Mouse (Mus musculus) hindbrain, embryonic 11.5 days (tissue): ENCODE results near the gene Kcnb1. TPM values are rescaled to one million over a fixed set of nuclear protein-coding genes. Genes with fewer than 3 reads are reported as not detected.

Source experiments
- ATAC-seq: fragments of 200-750 bp; cut with Nextera tagmentation; 2 replicates; pipeline ENCODE4 v1.8.0; 2017; ENCODE audit warnings: mild to moderate bottlenecking, moderate TSS enrichment, moderate library complexity; ENCODE audit not compliant: low FRiP score
- DNase-seq: peaks from one replicate; pipeline ENCODE4 v3.0.0-alpha.2; 2015; ENCODE audit warnings: low spot score
- H3K27ac ChIP-seq: fragments of 300-500 bp; sonication (generic); 2 replicates; pipeline ENCODE4 v1.5.1; 2014; ENCODE audit warnings: mild to moderate bottlenecking, low read depth, low read length
- H3K27me3 ChIP-seq: fragments of 300-500 bp; sonication (generic); 2 replicates; pipeline ENCODE4 v1.6.1; 2014; ENCODE audit warnings: mild to moderate bottlenecking, low read length, moderate library complexity, mixed read lengths; ENCODE audit not compliant: control insufficient read depth, insufficient read depth
- H3K36me3 ChIP-seq: fragments of 300-500 bp; sonication (generic); 2 replicates; pipeline ENCODE4 v1.6.1; 2014; ENCODE audit warnings: mild to moderate bottlenecking, low read length, moderate library complexity, mixed read lengths; ENCODE audit not compliant: control insufficient read depth, insufficient read depth
- H3K4me1 ChIP-seq: fragments of 300-500 bp; sonication (generic); replicated peaks from 2 replicates; pipeline ENCODE4 v1.6.1; 2014; ENCODE audit warnings: low read length, mixed read lengths; ENCODE audit not compliant: control insufficient read depth, insufficient read depth
- H3K4me2 ChIP-seq: fragments of 300-500 bp; sonication (generic); replicated peaks from 2 replicates; pipeline ENCODE4 v1.6.1; 2014; ENCODE audit warnings: mild to moderate bottlenecking, low read depth, low read length
- H3K4me3 ChIP-seq: fragments of 300-500 bp; sonication (generic); 2 replicates; pipeline ENCODE4 v1.5.1; 2014; ENCODE audit warnings: low read depth, low read length
- H3K9ac ChIP-seq: fragments of 300-500 bp; sonication (generic); 2 replicates; pipeline ENCODE4 v1.6.1; 2014; ENCODE audit warnings: low read depth, low read length
- H3K9me3 ChIP-seq: fragments of 300-500 bp; sonication (generic); 2 replicates; pipeline ENCODE4 v1.6.1; 2016; ENCODE audit warnings: low read length; ENCODE audit not compliant: control insufficient read depth
- WGBS: fragments of 180-500 bp; shearing (Covaris S2); extraction: QIAGEN DNeasy Blood & Tissue Kit; methylation state at CpG from one replicate; pipeline ENCODE4 v1.1.7; 2014; 5-methylcytosine and 5-hydroxymethylcytosine counted together
- polyA plus RNA-seq: library from polyadenylated mRNA; unstranded; fragments of >200 nt; fragmentation: Nextera tagmentation; extraction: Ambion mirVana; gene quantifications from 2 replicates; pipeline ENCODE4 v1.2.1, GENCODE M21; 2014

Kcnb1 gene
- polyA plus RNA-seq, 1 experiment from 2014 or later: 0.69 TPM

DNA sequence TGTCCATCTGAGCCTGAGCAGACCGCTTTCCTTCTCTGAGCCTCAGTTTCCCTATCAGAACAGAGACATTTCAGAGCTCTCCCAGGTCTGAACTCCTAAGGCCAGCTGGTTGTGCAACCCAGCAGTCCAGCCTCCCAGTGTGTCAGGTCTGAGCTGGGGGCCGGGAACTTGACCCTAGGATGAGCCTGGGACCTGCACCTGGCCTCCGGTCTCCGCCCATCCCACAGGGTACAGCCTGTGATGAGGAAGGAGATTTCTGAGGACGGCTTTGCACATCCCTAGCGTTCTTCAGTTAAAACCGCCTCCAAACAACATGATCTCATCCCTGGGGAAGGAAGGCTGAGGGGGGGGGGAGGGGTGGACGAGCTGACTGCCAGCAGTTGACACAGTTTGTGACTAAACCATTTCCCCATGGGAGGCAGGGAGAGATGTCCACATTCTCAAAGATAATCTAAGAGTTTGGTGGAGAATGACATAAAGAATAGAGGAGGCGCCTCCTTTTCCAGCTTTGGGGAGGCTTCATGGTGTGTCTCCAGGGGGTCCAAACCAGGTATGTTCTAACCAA lies 110.9 kb downstream of the Kcnb1 start:
- no peak overlapping the region for H3K9ac ChIP-seq
- no peak overlapping the region for H3K4me3 ChIP-seq
- H3K9me3 ChIP-seq: no peaks in the 10 kb centered on the region
- no peak overlapping the region; the same call in 1 of the 2 replicates for H3K4me2 ChIP-seq
- H3K27me3 ChIP-seq: no peaks in the 10 kb centered on the region
- peaks cover 10% of the 10 kb centered on the region for H3K4me1 ChIP-seq
- DNase-seq (no peak), ATAC-seq (peak; percentile 14; the same call in 1 of the 2 replicates)
- 51% methylated on average over 9 of the region's 9 CpGs for WGBS
- H3K27ac ChIP-seq: peak overlapping the region; percentile 36; the same call in 1 of the 2 replicates
- no peaks in the 10 kb centered on the region for H3K36me3 ChIP-seq

DNA sequence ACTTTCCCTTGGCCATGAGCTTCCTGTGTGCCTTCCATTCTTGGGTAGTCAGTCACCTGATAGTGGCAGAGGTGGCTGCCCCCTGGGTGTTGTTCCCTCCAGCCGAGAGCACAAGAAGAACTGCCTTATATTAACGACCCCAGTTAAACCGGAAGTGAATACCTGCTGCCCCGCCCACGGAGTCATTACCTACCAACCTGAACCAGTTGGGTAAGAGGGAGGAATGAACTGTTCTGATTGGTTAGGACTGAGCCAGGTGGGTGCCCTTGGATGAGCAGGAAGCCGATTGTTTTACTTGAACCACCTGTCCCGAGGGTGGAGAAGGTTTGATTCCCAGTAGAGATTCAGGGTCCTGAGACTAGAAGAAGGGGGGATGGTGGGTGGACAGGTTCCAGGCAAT lies 111.5 kb downstream of the Kcnb1 start:
- H3K4me2 ChIP-seq: no peak overlapping the region; the same call in 1 of the 2 replicates
- no peaks in the 10 kb centered on the region for H3K9me3 ChIP-seq
- 46% methylated on average over 7 of the region's 7 CpGs for WGBS
- H3K27ac ChIP-seq: no peak overlapping the region
- H3K36me3 ChIP-seq: no peaks in the 10 kb centered on the region
- ATAC-seq (no peak), DNase-seq (no peak)
- no peak overlapping the region for H3K9ac ChIP-seq
- no peak overlapping the region for H3K4me3 ChIP-seq
- peaks cover 10% of the 10 kb centered on the region for H3K4me1 ChIP-seq
- no peaks in the 10 kb centered on the region for H3K27me3 ChIP-seq

DNA sequence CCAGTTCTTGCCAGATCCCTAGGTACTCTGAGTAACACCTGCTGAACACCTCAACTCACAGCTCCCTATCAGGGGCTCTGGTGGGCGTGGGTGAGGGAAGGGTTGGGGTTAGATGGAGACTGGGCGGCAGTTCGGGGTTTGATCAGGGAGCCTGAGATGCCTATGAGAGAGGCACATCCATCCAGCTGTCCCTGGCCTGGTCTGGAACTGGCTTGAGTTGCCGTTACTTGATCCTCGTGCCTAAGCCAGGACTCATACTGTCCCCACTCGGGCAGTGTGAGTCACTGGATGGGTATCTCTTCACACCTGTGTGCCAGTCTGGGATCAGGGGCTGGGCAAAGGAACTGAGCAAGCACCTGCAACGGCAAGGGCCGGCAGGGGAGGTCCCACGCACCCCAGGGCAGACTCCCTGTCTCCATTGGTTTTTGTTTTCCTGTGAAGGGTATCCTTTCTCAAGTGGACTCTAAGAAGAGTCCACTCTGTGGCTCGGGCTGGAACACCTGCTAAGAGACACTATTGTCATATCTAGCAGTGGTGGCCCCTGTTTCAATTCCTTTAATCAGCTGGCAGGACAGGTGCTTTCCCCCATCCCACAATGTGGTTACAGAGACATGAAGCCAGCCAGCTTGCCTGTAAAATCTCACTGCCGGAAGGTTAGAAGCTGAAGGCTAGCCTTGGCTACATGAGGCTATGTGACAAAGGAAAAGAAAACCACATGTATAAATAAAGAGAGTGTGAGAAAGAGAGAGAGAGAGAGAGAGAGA lies 112.6 kb downstream of the Kcnb1 start:
- no peak for ATAC-seq
- no peak overlapping the region for H3K27ac ChIP-seq
- H3K36me3 ChIP-seq: no peaks in the 10 kb centered on the region
- H3K27me3 ChIP-seq: no peaks in the 10 kb centered on the region
- H3K4me1 ChIP-seq: peaks cover 10% of the 10 kb centered on the region
- no peaks in the 10 kb centered on the region for H3K9me3 ChIP-seq
- H3K9ac ChIP-seq: no peak overlapping the region
- WGBS: 84% methylated on average over 11 of the region's 11 CpGs
- no peak for DNase-seq
- H3K4me3 ChIP-seq: no peak overlapping the region
- no peak overlapping the region for H3K4me2 ChIP-seq

DNA sequence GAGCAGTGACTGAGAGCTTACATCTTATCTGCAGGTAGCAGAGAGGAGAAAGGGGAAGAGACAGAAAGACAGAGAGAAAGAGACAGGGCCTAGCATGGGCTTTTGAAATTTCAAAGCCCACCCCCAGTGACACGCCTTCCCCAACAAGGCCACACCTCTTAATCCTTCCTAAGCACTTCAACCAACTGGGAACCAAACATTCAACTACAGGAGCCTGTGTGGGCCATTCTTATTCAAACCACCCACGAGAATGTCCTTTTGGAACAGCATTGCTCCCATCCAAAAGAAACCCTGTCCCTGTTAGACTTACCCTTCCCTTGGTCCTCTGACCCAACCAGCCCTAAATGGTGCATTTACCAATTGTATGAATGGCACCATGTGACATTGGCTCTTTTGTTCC lies 113.2 kb downstream of the Kcnb1 start:
- Histone ChIP-seq H3K4me1 (peaks cover 10% of the 10 kb centered on the region), H3K27ac (no peak overlapping the region), H3K36me3 (no peaks in the 10 kb centered on the region), H3K4me2 (no peak overlapping the region), H3K9ac (no peak overlapping the region), H3K4me3 (no peak overlapping the region), H3K27me3 (no peaks in the 10 kb centered on the region), H3K9me3 (no peaks in the 10 kb centered on the region)
- 69% methylated on average over 2 of the region's 2 CpGs for WGBS
- no peak for ATAC-seq
- no peak for DNase-seq

DNA sequence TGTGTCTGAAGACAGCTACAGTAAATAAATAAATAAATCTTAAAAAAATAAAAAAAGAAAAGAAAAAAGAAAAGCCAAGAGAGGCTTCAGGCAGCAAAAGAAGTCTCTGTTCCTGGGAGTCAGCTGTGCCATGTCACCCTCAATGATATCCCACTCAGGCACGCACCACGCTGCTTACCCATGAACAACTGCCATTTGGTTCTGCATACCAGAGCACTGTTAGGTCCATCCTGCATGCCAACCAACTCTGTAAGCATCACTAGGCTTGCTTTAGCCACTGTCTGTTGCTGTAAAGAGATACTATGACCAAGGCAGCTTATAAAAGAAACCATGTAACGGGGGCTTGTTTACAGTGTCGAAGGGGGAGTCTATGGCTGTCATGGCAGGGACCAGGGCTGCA lies 113.6 kb downstream of the Kcnb1 start:
- no peak overlapping the region for H3K4me2 ChIP-seq
- no peaks in the 10 kb centered on the region for H3K36me3 ChIP-seq
- no peak overlapping the region for H3K4me3 ChIP-seq
- H3K27me3 ChIP-seq: no peaks in the 10 kb centered on the region
- no peaks in the 10 kb centered on the region for H3K9me3 ChIP-seq
- peaks cover 8% of the 10 kb centered on the region for H3K4me1 ChIP-seq
- 96% methylated on average over 4 of the region's 4 CpGs for whole genome bisulfite sequencing
- no peak for ATAC-seq
- no peak overlapping the region for H3K27ac ChIP-seq
- no peak for DNase-seq
- H3K9ac ChIP-seq: no peak overlapping the region

DNA sequence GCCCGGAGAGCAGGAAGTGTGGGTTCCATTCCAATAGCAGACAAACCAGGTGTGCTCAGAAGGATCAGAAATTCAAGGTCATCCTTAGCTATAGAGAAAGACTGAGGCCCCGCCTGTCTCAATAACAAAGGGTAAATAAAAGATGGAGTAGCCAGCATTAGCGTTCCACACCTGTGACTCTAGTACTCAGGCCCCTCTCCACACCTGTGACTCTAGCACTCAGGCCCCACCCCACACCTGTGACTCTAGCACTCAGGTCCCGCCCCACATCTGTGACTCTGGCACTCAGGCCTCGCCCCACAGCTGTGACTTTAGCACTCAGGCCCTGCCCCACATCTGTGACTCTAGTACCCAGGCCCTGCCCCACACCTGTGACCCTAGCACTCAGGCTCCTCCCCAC lies 115.4 kb downstream of the Kcnb1 start:
- H3K4me3 ChIP-seq: no peak overlapping the region
- peaks cover 5% of the 10 kb centered on the region; the same call in 1 of the 2 replicates for H3K4me1 ChIP-seq
- no peaks in the 10 kb centered on the region for H3K27me3 ChIP-seq
- H3K36me3 ChIP-seq: no peaks in the 10 kb centered on the region
- no peak for ATAC-seq
- 95% methylated on average over 5 of the region's 5 CpGs for WGBS
- H3K9me3 ChIP-seq: no peaks in the 10 kb centered on the region
- no peak overlapping the region for H3K4me2 ChIP-seq
- DNase-seq: no peak
- H3K9ac ChIP-seq: no peak overlapping the region
- no peak overlapping the region for H3K27ac ChIP-seq

DNA sequence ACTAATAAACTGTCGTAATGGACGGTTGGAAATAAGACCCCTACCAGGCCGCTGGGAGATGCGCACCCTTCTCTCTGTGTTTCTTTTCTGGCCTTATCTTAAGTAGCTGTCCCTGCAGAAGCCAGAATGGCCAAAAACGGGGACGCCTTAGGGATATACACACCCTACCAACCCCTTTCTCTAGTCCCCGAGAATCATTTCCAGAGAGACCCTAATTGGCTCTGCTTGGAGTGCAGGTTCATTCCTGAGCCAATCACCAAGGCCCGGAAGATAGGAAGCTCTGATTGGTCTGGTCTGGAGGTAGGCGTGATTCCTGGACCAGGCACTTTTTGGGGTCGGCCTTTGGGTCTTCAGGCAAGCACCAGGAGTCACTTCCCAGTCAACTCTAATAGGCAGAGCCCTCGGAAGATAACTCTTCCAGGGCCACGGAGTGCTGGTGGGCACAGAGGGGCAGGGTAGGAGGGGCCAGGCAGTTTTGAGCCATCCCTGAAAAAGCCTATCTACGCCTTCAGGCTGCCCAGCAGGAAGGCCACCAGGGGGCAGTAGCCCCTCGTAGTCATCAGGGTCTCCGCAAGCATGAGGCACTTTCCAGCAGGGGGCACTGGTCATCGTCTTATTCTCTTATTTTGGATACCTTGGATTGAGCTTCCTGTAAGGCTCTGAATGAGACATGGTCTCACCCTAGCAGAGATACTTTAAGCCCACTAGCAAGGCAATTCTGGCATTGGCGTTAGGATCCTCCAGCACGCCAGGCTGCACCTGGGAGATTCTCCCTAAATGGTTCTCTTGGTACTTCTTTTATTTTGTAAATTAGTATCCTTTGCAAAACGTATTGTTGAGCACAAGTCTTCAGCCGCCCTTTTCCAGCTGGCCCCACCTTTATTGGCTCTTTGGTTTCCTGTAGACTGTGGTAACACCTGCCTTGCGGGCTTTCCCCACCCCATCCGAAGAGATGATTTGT lies 118.0 kb downstream of the Kcnb1 start:
- ATAC-seq: peak; percentile 96

DNA sequence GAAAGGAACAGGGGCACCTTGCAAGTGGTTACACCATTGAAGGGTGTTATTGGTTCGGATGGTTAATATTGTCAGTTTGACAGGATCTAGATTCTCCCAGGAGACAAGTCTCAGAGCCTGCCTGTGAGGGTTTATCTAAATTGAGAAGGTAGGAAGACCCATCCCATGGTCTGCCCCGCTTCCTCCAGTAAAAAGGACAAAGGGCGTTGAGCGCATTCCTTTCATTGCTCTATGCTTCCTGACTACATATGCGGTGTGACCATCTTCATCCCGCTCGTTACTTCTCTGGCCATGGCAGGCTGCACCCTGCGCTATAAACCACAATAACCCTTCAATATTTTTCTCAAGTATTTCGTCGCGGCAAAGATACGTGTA lies 118.7 kb downstream of the Kcnb1 start:
- no peaks in the 10 kb centered on the region for H3K4me1 ChIP-seq
- no peaks in the 10 kb centered on the region for H3K27me3 ChIP-seq
- 0 out of 2 replicates have a peak overlapping the region, but pooled peaks have one; percentile 62 for H3K27ac ChIP-seq
- H3K9ac ChIP-seq: peak overlapping the region; percentile 39
- peak overlapping the region; percentile 50 for H3K4me2 ChIP-seq
- H3K36me3 ChIP-seq: no peaks in the 10 kb centered on the region
- WGBS: 25% methylated on average over 12 of the region's 12 CpGs
- H3K9me3 ChIP-seq: no peaks in the 10 kb centered on the region
- H3K4me3 ChIP-seq: peak overlapping the region; percentile 38
- ATAC-seq: peak; percentile 30; the same call in 1 of the 2 replicates
- DNase-seq: no peak

More for the DNA sequence above, 118.0 kb downstream of the Kcnb1 start:
- no peaks in the 10 kb centered on the region for H3K4me1 ChIP-seq
- H3K9me3 ChIP-seq: no peaks in the 10 kb centered on the region
- H3K36me3 ChIP-seq: no peaks in the 10 kb centered on the region
- H3K27ac ChIP-seq: 0 out of 2 replicates have a peak overlapping the region, but pooled peaks have one; percentile 62
- peak overlapping the region; percentile 38 for H3K4me3 ChIP-seq
- peak overlapping the region; percentile 50 for H3K4me2 ChIP-seq
- 10% methylated on average over 22 of the region's 22 CpGs for WGBS
- DNase-seq: peak; percentile 99
- no peaks in the 10 kb centered on the region for H3K27me3 ChIP-seq
- H3K9ac ChIP-seq: peak overlapping the region; percentile 39
